Mouse (Mus musculus): ENCODE measurements at regions not wholly inside any gene's neighbourhood (a gene's known extent, or its start where the extent isn't known, plus 50 kb on each side); places are given as distances from the start of the nearest gene placed in this dataset.

GRCm38 (mm10) chrX:11180194-11180816, 118.8 kb upstream of the H2al1a start:
- no peak overlapping the region for H3K27ac ChIP-seq
- no peak for ATAC-seq (ENCODE audit: insufficient read depth, low FRiP score, low read depth)
- no peak overlapping the region for H3K9ac ChIP-seq
- no peaks in the 10 kb centered on the region for H3K4me1 ChIP-seq
- H3K36me3 ChIP-seq = no peaks in the 10 kb centered on the region
- no peaks in the 10 kb centered on the region for H3K27me3 ChIP-seq (replicated peaks)
- WGBS = 54% methylated on average over 7 of the region's 7 CpGs
- no peaks in the 10 kb centered on the region for H3K9me3 ChIP-seq
- H3K4me2 ChIP-seq = no peak overlapping the region
- no peak overlapping the region for H3K4me3 ChIP-seq (replicated peaks)

- H3K36me3 ChIP-seq = no peaks in the 10 kb centered on the region
- H3K4me1 ChIP-seq = no peaks in the 10 kb centered on the region
- no peak for ATAC-seq (ENCODE audit: insufficient read depth, low FRiP score, low read depth)
- WGBS = 71% methylated on average over 12 of the region's 12 CpGs
- no peak overlapping the region for H3K4me3 ChIP-seq (replicated peaks)
- no peak overlapping the region for H3K4me2 ChIP-seq
- no peaks in the 10 kb centered on the region for H3K9me3 ChIP-seq
- H3K27ac ChIP-seq = no peak overlapping the region
- no peaks in the 10 kb centered on the region for H3K27me3 ChIP-seq (replicated peaks)
- H3K9ac ChIP-seq = no peak overlapping the region
Measured at GRCm38 (mm10) chrX:11181855-11182254, 117.2 kb upstream of the H2al1a start.

- Histone ChIP-seq H3K4me1 (no peaks in the 10 kb centered on the region), H3K27me3 (replicated peaks) (no peaks in the 10 kb centered on the region), H3K4me2 (no peak overlapping the region), H3K4me3 (replicated peaks) (no peak overlapping the region), H3K27ac (no peak overlapping the region), H3K9ac (no peak overlapping the region), H3K9me3 (no peaks in the 10 kb centered on the region), H3K36me3 (no peaks in the 10 kb centered on the region)
- no peak for ATAC-seq (ENCODE audit: insufficient read depth, low FRiP score, low read depth)
- 82% methylated on average over 6 of the region's 6 CpGs for WGBS
Measured at GRCm38 (mm10) chrX:11190851-11191250, 108.2 kb upstream of the H2al1a start.

- no peak for ATAC-seq (ENCODE audit: insufficient read depth, low FRiP score, low read depth)
- Histone ChIP-seq H3K4me1 (no peaks in the 10 kb centered on the region), H3K27me3 (replicated peaks) (no peaks in the 10 kb centered on the region), H3K4me3 (replicated peaks) (no peak overlapping the region), H3K36me3 (no peaks in the 10 kb centered on the region), H3K9me3 (no peaks in the 10 kb centered on the region), H3K27ac (no peak overlapping the region), H3K4me2 (no peak overlapping the region), H3K9ac (no peak overlapping the region)
- WGBS = 74% methylated on average over 2 of the region's 2 CpGs
Measured at GRCm38 (mm10) chrX:11204135-11204534, 94.9 kb upstream of the H2al1a start.

- no peak overlapping the region for H3K9ac ChIP-seq
- H3K9me3 ChIP-seq = no peaks in the 10 kb centered on the region
- no peaks in the 10 kb centered on the region for H3K4me1 ChIP-seq
- no peaks in the 10 kb centered on the region for H3K36me3 ChIP-seq
- no peaks in the 10 kb centered on the region for H3K27me3 ChIP-seq (replicated peaks)
- no peak overlapping the region for H3K4me2 ChIP-seq
- H3K4me3 ChIP-seq (replicated peaks) = no peak overlapping the region
- 88% methylated on average over 5 of the region's 5 CpGs for WGBS
- H3K27ac ChIP-seq = no peak overlapping the region
- ATAC-seq (ENCODE audit: insufficient read depth, low FRiP score, low read depth) = no peak
Measured at GRCm38 (mm10) chrX:11209895-11210294, 89.2 kb upstream of the H2al1a start.

GRCm38 (mm10) chrX:11212811-11213210, 86.2 kb upstream of the H2al1a start:
- no peak for ATAC-seq (ENCODE audit: insufficient read depth, low FRiP score, low read depth)
- Histone ChIP-seq H3K36me3 (no peaks in the 10 kb centered on the region), H3K9me3 (no peaks in the 10 kb centered on the region), H3K27ac (no peak overlapping the region), H3K4me2 (no peak overlapping the region), H3K27me3 (replicated peaks) (no peaks in the 10 kb centered on the region), H3K4me1 (no peaks in the 10 kb centered on the region), H3K4me3 (replicated peaks) (no peak overlapping the region), H3K9ac (no peak overlapping the region)
- 41% methylated on average over 1 of the region's 1 CpGs for WGBS

- no peaks in the 10 kb centered on the region for H3K36me3 ChIP-seq
- 63% methylated on average over 3 of the region's 3 CpGs for WGBS
- ATAC-seq (ENCODE audit: insufficient read depth, low FRiP score, low read depth) = no peak
- no peak overlapping the region for H3K27ac ChIP-seq
- no peak overlapping the region for H3K4me2 ChIP-seq
- no peak overlapping the region for H3K9ac ChIP-seq
- no peaks in the 10 kb centered on the region for H3K9me3 ChIP-seq
- H3K4me1 ChIP-seq = no peaks in the 10 kb centered on the region
- H3K4me3 ChIP-seq (replicated peaks) = no peak overlapping the region
- H3K27me3 ChIP-seq (replicated peaks) = no peaks in the 10 kb centered on the region
Measured at GRCm38 (mm10) chrX:11213492-11213891, 85.6 kb upstream of the H2al1a start.

- no peak overlapping the region for H3K9ac ChIP-seq
- no peaks in the 10 kb centered on the region for H3K36me3 ChIP-seq
- no peak for ATAC-seq (ENCODE audit: insufficient read depth, low FRiP score, low read depth)
- no peak overlapping the region for H3K27ac ChIP-seq
- 69% methylated on average over 1 of the region's 1 CpGs for WGBS
- H3K27me3 ChIP-seq (replicated peaks) = no peaks in the 10 kb centered on the region
- no peak overlapping the region for H3K4me2 ChIP-seq
- no peaks in the 10 kb centered on the region for H3K4me1 ChIP-seq
- H3K4me3 ChIP-seq (replicated peaks) = no peak overlapping the region
- H3K9me3 ChIP-seq = no peaks in the 10 kb centered on the region
Measured at GRCm38 (mm10) chrX:11239066-11239465, 60.0 kb upstream of the H2al1a start.

GRCm38 (mm10) chrX:11245576-11245975, 53.5 kb upstream of the H2al1a start:
- Histone ChIP-seq H3K9me3 (no peaks in the 10 kb centered on the region), H3K4me3 (replicated peaks) (no peak overlapping the region), H3K4me2 (no peak overlapping the region), H3K27ac (no peak overlapping the region), H3K36me3 (no peaks in the 10 kb centered on the region), H3K4me1 (no peaks in the 10 kb centered on the region), H3K9ac (no peak overlapping the region), H3K27me3 (replicated peaks) (no peaks in the 10 kb centered on the region; the same call in 1 of the 2 replicates)
- ATAC-seq (ENCODE audit: insufficient read depth, low FRiP score, low read depth) = no peak
- WGBS = 88% methylated on average over 3 of the region's 3 CpGs
